Mouse (Mus musculus) splenic B cell, adult 2 months (primary cell): ENCODE data around the gene 4930518I15Rik.
"Not testable (repeated sequence)": the region's sequence is repeated elsewhere in the genome, so short reads cannot be mapped to it uniquely, and the experiment has no call there.

Experiments used
- DNase-seq: peaks from one replicate; pipeline ENCODE4 v3.0.0-alpha.2; 2011; ENCODE audit warnings: low read depth, low spot score
- H3K27me3 ChIP-seq: 2 replicates; pipeline ENCODE4 v1.6.1; 2012; ENCODE audit warnings: mild to moderate bottlenecking, low read length, moderate library complexity, mixed read lengths; ENCODE audit not compliant: control insufficient read depth, poor library complexity, insufficient read depth, severe bottlenecking
- H3K36me3 ChIP-seq: 2 replicates; pipeline ENCODE4 v1.6.1; 2012; ENCODE audit warnings: mild to moderate bottlenecking, low read length, moderate library complexity, mixed read lengths; ENCODE audit not compliant: control insufficient read depth, poor library complexity, insufficient read depth, severe bottlenecking

Gene 4930518I15Rik

DNA sequence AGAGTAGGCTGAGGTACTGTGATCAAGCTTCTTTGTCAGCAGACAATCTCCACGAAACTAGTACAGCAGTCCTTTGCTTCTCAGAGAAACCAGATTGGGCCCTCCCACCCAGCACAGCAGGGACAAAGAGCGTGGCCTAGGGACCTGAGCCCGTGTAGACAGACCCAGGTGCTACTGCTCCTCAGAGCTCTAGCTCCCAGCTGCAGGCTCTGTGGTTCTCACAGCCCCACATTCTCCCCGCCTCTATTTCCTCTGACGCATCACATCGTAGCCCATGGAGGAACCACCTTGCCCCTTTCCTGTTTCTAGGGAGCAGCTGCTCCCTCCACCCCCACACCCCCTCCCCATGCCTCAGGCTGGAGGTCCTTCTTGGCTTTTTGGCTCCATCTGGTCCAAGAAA is 29.3 kb upstream of the 4930518I15Rik start, which contains the start of gene Sla2:
Gene Sla2 (minus strand): TSS at position 176 of the 400 bp plus-strand sequence.
- H3K27me3 ChIP-seq, result no peaks in the 10 kb centered on the region
- H3K36me3 ChIP-seq, result no peaks in the 10 kb centered on the region
- DNase-seq, result peak; percentile 38

GRCm38 (mm10) chr2:156886084-156886631 is 28.4 kb upstream of the 4930518I15Rik start:
- no peak for DNase-seq
- Histone ChIP-seq H3K36me3 (no peaks in the 10 kb centered on the region), H3K27me3 (no peaks in the 10 kb centered on the region)

- DNase-seq, H3K36me3 ChIP-seq, H3K27me3 ChIP-seq: not testable (repeated sequence)
These were observed 27.9 kb upstream of the 4930518I15Rik start for GRCm38 (mm10) chr2:156885666-156886065.

GRCm38 (mm10) chr2:156884396-156885211 is 26.9 kb upstream of the 4930518I15Rik start:
- no peaks in the 10 kb centered on the region for H3K27me3 ChIP-seq
- no peaks in the 10 kb centered on the region for H3K36me3 ChIP-seq
- DNase-seq, result no peak

DNA sequence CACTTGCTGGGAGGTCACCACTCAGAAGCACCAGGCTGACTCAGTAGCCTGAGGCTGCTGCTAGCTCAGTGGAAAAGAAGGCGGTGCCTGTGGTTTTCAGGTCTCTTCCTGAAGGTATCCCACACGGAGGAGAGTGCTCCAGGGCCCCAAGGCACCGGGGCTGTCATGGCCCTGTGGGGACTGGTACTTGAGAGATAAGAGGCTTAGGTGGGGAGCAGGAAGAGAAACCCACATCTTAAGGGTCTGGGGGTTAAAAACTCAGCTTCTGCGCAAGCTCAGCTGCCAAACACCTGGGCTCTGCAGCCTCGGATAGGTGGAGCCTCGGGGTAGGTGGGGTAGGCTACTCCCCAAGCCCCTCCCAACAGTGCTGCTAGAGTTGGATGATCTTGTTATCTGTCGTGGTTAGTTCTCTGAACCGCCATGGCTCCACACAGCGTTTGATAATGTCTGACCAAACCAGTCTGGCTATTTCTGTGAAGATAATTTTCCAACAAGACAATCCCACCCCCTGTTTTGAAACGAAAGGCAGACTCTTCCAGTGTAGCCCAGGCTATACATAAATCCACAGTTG is 24.8 kb upstream of the 4930518I15Rik start:
- H3K36me3 ChIP-seq, result no peaks in the 10 kb centered on the region
- H3K27me3 ChIP-seq, result no peaks in the 10 kb centered on the region
- no peak for DNase-seq

GRCm38 (mm10) chr2:156879541-156879940 is 21.8 kb upstream of the 4930518I15Rik start:
- no peak for DNase-seq
- no peaks in the 10 kb centered on the region; the same call in 1 of the 2 replicates for H3K36me3 ChIP-seq
- H3K27me3 ChIP-seq, result no peaks in the 10 kb centered on the region

DNA sequence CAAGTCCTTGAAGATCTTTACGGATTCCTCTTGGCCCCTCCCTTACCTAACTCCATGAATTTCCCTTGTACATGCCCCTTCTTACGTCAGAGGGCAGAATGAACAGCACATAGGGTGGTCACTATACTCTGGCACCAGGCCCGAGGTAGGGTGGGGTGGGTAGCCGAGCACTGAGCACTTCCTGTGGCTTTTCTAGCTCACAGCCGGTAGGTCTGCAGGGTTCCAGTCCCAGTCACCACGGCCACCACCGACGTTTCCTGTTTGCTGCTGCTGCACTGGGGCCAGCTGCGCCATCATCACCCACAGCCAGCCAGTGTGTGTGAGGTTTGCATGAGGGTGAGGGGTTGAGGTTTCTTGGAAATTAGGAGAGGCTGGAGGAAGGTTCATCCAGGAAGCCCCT is 20.0 kb upstream of the 4930518I15Rik start:
- Histone ChIP-seq H3K36me3 (peaks cover 3% of the 10 kb centered on the region), H3K27me3 (no peaks in the 10 kb centered on the region)
- DNase-seq, result peak; percentile 38

- DNase-seq, result no peak
- H3K36me3 ChIP-seq, result peaks cover 6% of the 10 kb centered on the region
- H3K27me3 ChIP-seq, result no peaks in the 10 kb centered on the region
These were observed 17.2 kb upstream of the 4930518I15Rik start for GRCm38 (mm10) chr2:156874760-156875510.

DNA sequence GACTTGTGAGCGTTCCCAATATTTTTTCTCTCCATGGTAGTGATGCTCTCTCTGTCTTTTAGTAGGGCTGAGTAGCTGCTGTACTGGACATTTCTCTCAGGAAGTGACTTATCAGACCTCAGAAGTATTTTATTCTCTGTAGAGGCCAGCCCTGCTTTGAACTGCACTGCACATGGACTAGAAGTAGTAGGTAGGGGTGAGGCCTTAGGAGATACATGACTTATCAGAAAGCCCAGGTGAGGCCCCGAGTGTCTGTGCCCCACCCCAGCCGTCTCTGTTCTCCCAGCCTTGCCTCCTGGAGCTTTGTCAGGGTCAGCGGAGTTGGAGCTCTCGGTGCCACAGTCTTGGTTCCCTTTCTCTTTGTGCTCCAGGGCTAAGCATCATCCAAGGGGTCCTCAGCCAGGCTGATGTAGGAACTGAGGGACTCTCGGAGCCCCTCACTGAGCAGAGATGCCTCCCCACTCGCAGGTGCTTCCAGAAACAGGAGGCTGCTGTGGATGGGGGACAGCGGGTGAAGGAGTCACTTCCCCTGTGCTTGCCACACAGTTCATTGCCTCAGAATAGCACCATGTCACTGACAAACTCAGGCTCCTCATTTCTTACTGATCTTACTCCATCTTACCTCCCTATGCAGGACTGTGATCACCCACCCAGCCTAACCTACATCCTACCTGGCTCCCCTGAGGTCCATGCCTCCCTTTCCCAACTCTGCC is 16.5 kb upstream of the 4930518I15Rik start:
- H3K27me3 ChIP-seq, result no peaks in the 10 kb centered on the region
- peaks cover 6% of the 10 kb centered on the region for H3K36me3 ChIP-seq
- no peak for DNase-seq

DNA sequence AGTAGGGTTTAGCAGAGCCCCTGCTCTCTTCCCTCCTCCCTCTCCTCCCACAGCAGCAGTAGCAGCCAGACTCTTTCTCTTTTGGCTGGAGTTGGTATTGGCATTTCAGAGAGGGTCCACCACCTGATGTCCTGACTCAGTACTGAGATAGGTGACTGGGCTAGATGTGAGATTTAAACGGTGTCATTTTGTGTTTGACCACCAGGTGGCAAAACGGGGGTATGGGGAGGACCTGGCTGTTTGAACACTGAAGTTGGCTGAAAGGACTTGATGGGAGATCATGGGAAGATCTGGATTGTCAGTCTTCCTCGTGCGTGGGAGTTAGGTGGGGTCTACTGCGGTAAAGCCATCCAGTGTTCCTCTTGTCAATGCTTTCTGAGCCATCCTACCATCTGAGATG is 15.9 kb upstream of the 4930518I15Rik start:
- Histone ChIP-seq H3K36me3 (peaks cover 7% of the 10 kb centered on the region), H3K27me3 (no peaks in the 10 kb centered on the region)
- peak; percentile 83 for DNase-seq

GRCm38 (mm10) chr2:156870519-156870918 is 12.8 kb upstream of the 4930518I15Rik start:
- peaks cover 13% of the 10 kb centered on the region for H3K36me3 ChIP-seq
- no peak for DNase-seq
- no peaks in the 10 kb centered on the region for H3K27me3 ChIP-seq

DNA sequence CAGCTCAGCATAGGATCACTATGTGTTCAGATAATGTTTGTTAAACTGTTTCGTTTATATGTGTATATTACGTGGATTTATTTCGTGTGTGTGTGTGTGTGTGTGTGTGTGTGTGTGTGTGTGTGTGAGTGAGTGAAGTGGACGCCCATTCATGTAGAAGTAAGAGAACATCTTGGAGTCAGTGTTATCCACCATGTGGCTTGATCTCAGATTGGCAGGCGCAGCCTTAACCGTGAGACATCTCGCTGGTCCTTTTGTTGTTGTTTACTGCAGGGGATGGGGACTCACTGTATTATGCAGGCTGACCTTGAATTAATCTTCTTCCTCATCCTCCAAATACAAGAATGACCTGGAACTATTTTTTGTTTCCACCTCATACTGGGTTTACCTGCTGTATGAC is 11.8 kb upstream of the 4930518I15Rik start:
- no peak for DNase-seq
- Histone ChIP-seq H3K36me3 (peaks cover 13% of the 10 kb centered on the region), H3K27me3 (no peaks in the 10 kb centered on the region)

GRCm38 (mm10) chr2:156868994-156869393 is 11.2 kb upstream of the 4930518I15Rik start:
- no peak for DNase-seq
- H3K36me3 ChIP-seq, result peaks cover 13% of the 10 kb centered on the region
- H3K27me3 ChIP-seq, result no peaks in the 10 kb centered on the region

- DNase-seq, result no peak
- Histone ChIP-seq H3K27me3 (no peaks in the 10 kb centered on the region), H3K36me3 (peaks cover 7% of the 10 kb centered on the region)
These were observed 6.7 kb upstream of the 4930518I15Rik start for GRCm38 (mm10) chr2:156864481-156864880.
